Mouse (Mus musculus) embryonic fibroblast, embryonic 13.5 days (primary cell): ENCODE results near the gene Tmcc3.

Source experiments
- CTCF ChIP-seq: IDR thresholded peaks from 2 replicates; pipeline ENCODE4 v1.5.1; 2011; ENCODE audit warnings: mild to moderate bottlenecking, control low read depth, low read length, moderate library complexity, borderline replicate concordance; ENCODE audit not compliant: insufficient read depth
- POLR2A ChIP-seq: IDR thresholded peaks from 2 replicates; pipeline ENCODE4 v1.6.1; 2011; ENCODE audit warnings: low read depth, mild to moderate bottlenecking, control low read depth, low read length, moderate library complexity

DNA sequence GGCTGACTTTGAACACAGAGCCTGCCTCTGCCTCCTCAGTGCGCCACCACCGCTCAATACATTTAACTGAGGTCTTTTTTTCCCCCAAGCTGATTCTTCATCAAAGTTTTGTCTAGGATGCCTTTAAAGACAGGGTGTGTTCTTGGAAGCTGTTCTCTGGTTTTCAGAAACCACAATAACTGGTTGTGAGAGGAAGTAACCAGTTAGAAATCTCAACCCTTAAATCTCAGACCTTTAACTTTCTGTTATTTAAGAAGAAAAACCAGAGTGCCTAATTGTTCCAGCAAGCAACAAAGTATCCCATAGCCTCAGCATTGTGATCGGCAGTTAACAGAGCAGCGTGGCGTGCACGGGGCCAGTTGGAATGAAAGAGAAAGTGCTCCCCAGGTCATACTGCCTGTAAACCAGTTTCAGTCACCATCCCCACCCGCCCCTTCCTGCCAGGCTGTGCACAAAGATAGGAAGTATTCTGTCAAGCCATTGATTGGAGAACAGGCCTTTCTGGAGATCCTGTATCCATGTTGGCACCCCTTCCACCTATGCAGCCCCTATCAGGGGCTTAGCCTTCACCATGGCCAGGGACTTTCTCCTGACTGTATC is 240.3 kb downstream of the Tmcc3 start:
- TF ChIP-seq CTCF (no peak), POLR2A (no peak)
